Mouse (Mus musculus): ENCODE measurements at regions not wholly inside any gene's neighbourhood (a gene's known extent, or its start where the extent isn't known, plus 50 kb on each side); places are given as distances from the start of the nearest gene placed in this dataset.

DNA sequence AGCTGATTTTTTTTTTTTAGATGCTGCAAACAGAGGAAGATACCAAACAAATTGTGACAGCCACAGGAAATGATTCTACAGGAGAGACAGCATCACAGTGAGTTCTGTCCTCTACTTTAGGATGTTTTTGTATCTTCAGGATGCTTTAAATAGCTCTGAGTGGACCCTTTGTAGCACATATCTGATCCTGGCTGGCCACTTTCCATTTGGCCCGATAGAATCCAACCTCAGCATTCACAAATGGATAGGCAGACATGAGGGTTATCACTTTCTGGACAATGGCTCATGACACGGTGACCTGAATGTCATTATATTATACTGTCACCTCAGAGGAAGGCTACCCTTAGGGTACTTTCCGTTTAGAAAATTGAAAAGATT lies 379.3 kb downstream of the Gm10295 start:
- no peak for DNase-seq

DNA sequence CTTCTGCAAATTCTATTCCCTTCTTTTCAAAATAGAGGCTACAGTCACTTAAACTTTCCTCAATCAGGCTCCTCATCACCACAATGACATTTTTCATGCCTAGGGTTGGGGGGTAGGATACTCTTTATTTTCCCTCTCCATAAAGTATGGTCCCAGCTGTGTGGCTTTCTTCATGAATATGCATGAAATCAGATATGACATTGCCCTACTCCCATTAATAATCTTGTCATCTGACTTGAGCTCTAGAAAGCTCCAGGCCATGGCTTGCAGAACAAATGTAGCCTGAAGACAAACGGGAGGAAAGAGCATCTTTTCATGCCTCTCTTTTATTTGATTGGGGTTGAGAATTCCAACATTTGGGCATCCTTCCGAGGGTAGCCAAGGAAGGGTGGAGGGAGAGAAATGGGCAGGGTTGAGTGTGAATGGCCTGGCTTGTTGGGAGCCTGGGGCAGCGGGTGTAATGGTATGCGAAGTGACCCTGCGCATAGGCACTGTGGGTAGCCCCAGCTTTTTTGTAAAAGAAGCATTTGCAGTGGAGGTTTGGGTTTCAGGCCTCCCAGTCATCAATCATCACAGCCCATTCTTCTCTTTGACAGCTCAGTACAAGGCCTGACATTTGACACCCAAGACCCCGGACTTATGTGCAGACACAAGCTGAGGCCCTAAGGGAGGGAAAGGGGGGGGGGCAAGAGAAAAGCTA lies 379.8 kb downstream of the Gm10295 start:
- no peak for DNase-seq

DNA sequence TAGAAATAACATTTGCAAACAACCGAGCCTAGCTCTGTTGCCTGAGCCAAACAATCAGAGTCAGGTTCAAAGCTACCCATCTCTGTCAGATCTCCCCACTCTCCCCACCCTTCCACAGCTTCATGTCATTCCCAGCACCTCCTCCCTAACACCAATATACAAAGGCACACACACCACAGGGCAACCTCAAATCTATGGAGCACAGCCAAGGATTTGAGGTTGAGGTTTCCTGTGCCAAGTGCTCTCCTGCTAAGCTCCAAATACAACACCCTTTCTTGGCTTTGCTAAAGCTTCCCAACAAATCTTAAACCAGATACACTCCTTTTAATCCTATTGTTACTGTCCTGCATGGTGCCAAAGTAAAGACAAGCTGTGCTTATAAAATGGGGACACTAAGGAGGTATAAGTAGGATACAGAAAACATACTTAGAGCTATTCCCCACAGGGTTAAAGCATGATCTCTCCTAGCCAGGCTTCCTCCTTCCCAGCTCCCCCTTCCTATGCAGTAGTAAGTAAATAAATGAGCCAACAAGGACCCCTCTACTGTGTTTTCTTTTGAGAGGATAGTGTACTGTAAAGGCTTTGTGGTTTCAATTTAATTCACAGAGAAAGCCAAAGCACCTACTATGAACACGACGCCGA lies 398.8 kb downstream of the Gm10295 start:
- no peak for DNase-seq

DNA sequence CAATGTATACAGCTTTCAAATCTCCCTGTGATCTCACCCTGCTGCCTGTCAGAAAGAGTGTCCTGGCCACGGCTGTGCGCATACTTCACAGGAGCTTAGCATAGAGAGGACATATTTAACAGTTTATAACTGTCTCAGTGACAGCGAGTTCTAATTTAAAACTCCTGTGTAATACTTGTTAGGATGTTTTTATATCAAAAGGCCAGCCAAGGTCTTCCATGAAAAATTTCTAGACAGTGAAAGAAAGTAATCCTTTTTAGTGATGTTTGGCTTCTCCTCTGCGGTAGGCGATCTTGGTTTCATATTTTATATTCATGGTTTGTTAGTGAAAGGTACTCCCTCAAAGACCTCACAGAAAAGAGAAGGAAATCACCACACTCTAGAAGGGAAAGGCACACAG lies 403.0 kb downstream of the Gm10295 start:
- DNase-seq, result no peak

DNA sequence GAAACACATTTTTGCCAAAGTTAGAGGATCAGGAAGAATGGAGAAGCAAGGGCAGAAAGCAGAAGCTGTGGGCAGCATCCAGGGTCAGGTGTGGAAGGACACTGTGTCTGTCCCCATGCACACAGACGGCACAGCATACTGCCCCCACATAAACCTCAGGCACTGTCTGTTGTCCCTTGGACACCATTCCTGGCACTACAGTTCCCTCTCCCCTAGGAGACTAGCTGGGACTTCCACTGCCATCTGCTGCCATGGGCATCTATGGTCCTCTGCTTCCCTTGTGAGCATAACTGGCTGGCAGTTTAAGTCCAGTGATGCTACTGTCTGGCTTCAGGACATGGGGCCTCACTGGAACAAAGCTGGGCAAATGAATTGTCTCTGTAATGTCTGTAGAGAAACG lies 405.0 kb downstream of the Gm10295 start:
- DNase-seq, result no peak

DNA sequence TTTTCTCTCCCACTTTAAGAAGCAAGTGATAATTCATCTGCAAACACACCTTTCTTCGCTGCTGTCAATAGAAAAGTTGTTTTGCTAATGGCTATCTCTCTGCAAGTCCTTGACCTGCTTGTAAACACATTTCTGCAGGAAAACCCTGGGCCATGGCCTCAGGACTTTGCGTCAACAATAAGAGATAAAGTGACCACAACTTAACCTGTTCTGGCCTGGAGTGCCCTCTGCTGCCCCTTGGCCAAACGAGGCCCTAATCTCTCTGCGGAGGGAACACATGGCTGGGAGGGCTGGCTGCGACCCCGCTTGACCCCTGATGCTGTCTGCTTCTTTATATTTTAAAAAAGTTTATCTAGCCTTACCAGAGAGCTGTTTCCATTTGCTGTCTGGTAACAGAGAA lies 420.4 kb downstream of the Gm10295 start:
- DNase-seq, result no peak

DNA sequence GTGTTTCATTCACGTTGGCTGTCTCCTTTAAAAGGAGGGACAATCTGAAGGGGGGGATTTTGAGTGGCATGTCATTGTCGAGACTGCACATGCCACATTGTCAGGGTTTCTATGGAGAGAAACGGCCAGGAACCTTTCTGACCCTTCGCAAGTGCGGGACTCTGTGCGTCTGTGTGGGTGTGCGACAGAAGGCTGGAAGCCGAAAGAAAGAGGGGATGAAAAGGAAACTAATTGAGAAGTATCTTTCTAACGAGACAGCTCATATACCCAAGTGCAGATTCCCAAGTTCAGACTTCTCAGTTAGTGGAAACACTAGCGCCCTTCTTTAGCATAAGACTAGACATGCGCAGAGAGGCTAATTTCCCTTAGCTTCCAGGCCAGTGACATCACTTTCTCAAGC lies 421.4 kb downstream of the Gm10295 start:
- no peak for DNase-seq

DNA sequence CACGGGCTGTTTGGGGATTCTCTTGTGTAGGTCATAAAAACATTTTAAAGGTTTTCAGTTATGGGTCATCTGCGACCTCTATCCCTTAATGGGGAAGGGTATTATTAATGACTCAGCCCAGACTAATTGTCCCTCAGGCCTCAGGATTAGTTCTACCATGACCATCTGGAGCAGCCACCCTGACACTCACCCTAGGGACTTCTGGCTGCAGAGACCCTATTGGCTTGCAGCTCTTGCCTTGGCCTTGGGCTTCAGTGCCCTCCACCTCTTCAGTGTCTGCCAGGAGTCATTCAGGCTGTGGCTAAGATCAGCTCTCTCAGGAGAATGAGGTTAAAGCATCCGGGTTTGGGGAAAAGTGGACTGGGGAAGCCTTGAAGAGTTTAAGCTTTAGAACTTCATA lies 423.3 kb downstream of the Gm10295 start:
- no peak for DNase-seq

DNA sequence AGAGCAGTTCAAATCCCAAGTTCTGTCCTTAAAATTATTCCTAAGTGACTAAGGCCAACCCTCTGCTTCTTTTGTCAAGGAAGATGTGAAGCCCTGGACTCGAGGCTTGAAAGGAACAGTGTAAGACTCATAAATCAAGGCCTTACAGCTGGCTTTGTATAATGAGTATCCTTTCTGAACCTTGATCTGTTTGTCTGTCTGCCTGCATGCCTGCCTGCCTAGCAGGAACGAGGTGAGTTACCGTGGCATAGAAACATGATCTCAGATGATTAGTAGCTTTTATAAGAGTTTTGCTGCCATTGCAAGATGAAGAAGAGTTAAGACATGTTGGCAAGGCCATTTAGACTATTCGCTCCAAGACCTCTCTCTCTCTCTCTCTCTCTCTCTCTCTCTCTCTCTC lies 434.3 kb downstream of the Gm10295 start:
- no peak for DNase-seq

DNA sequence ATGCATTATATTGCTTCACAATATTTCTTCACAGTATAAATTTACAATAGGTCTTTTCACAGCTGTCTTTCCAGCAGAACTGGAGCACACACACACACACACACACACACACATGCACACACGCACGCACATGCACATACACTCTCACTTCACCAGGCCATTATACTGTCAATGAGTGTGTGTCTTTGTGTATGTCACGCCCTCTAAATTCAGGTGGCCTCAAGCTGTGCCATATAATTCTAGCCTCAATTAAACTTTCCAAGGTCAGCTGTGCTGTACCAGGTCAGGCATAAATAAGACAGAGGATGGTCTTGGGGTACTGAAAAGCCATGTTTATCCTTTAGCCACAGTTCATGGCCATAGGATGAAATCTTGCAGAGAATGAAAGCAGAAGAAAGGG lies 442.4 kb downstream of the Gm10295 start:
- no peak for DNase-seq

DNA sequence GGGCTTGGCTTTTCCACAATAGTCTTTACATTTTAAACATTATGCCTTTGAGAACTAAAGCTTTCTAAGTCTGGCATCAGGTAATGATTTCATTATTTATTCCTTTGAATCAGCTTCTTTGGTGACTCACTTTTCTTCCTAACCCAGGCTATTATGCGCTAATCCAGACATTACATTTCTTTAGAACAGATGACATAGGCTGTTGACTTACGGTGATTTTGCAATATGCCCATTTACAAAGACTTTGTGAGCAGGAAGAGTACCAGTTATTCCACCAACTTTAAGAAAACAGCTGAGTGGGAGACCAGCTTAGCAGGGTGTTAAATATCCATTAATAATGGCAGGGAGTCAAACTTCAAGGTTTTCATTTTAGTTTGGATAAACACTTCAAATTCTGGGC lies 459.6 kb downstream of the Gm10295 start:
- no peak for DNase-seq

DNA sequence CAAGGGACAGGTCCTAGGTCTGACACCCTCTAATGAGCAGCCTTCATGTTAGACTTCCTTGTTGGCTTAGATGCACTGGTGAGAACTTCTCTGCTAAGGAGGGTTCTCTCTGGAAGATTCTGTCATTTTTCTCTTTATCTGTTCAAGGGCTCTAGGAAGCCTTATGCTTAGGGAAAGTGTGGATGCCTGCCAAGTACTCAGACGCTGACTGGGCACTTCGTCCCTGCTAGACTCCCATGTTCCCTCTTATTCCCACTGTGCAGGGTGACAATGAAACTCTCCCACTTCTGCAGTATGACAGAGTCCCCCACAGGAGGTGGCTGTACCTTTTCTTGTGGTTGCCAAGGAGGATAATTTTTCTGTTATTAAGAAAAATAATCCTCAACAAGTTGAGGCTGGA lies 470.8 kb downstream of the Gm10295 start:
- no peak for DNase-seq

DNA sequence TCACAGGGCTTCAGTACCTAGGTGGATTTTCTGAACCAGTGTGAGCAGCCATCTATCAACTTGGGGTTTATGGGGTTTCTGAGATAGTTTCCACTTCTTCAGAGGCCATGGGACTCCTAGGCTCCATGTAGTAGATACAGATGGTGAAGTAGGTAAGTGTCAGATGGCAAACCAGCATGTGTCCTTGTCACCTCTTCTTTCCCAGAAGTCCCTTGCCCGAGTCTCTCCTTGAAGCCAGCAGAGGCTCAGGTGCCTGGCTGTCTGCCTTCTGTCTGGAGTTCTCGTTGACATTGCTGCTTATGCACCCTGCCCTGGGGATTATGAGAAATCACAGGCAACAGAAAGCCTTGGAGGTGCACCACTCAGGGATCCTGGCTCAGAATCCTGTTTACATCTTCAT lies 476.9 kb downstream of the Gm10295 start:
- no peak for DNase-seq

DNA sequence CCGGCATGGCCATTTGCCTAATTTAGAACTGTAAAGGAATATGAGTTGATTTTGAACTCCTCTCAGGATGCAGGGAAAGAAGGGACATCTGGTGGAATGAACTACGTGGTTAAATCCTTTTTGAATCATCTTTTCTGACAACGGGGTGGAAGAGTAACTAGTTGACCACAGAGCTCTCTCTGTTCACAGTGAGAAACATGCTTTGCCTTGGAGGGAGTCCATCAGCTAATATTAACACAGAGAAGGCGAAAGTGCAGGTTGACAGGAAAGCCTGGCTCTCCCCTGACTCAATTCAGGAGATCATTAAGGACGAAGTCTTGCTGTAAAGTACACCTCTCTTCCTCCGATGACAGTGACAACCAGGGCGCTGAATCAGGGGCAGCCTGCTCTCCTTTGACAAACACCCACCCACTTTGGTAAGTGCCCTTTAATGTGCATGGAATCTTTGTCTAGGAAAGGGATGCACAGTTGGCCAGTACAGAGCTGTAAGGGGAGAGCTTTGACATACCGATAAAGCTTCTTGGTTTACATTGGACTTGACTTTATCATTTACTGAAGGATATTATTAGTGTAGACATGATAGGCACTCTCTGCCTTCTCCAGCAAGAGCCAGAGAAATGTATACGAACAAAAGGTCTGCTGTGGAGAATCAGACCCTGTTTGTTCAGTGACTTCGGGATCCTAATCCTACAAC lies 480.3 kb downstream of the Gm10295 start:
- DNase-seq, result no peak

DNA sequence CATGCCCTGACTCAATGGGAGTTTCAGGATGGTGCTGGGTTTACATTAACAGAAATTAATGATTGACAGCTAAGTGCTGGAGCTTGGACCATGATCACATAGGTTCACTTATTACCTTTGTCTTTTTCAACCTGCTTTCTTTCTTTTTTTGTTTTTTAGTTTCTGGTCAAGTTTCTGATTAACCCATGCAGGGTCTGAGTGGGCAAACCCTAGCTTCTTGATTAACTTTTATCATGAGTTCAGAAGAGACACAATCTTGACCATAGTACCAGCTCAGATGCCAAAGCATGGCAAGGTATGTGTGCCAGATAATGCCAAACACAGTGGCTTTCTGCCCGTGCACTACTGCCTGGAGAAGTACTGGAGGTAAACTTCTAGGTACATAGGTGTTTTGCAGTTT lies 482.2 kb downstream of the Gm10295 start:
- DNase-seq, result no peak

DNA sequence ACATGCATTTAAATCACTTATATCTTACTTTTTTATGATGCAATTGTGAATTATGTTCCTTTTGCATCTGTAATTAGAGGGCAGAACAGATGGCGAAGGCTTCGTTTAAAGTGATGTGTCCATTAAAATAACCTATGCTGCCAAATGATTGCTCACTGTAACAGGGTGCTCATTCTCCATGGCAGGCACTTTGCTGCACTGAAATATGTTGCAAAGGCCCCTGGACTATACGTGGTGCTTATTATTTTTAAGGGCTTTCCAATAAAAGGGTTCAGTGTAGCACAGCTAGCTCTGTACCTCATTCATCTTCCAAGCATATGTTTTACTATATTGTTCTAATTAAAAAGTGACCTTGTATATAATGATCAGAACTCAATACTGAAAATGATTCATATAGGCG lies 491.3 kb downstream of the Gm10295 start:
- no peak for DNase-seq

DNA sequence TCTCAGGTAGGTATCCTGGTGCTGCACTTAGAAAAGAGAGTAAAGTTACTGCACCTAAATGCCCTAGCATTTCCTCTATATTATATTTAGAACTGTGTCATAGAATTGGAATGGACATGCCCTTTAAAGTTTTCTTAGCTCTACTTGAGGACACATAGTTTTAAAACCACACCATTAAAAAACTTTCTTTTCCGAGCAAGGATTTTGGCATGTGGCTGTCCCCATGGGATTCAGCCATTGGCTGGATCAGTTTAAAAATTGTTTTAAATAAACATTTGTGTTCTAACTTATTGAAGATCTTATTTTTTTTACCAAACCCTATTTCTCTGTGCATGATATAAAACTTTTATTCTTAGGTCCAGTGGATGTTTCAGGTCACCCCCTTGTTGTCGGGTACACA lies 484.2 kb upstream of the Nr2f2 start:
- no peak for DNase-seq

DNA sequence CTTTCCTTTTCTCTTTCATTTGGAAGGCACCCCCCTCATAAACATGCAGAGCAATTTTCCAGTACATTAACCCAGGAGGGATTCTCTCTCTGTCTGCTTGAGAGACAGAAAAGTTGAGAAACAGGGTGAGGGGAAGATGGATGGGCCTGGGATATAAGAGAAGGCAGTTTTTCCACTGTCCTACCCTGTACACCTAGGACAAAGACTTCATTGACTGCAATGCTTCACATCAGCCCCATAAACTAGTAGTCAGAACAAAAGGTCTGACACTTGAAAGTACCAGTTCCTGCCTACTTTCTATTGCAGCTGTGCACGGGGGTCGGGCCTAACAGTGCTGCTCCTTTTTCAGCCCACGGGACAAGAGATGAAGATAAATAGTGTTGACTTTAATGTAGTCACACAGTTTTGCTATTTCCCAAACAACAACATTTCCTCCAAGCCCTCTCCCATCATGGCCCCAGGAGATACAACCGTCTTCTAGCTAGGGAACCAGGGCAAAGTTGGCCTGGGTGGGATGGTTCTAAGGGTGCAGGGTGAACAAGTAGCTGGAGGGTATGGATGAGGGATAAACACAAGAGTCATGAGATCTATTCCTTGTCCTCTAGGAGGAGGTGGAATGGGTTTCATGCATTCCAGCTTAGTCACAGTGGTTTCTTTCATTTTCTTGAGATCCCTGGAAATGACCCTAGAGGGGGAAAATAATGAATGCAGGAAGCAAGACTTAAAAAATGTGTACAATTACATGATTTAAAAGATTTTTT lies 481.7 kb upstream of the Nr2f2 start:
- DNase-seq, result no peak

DNA sequence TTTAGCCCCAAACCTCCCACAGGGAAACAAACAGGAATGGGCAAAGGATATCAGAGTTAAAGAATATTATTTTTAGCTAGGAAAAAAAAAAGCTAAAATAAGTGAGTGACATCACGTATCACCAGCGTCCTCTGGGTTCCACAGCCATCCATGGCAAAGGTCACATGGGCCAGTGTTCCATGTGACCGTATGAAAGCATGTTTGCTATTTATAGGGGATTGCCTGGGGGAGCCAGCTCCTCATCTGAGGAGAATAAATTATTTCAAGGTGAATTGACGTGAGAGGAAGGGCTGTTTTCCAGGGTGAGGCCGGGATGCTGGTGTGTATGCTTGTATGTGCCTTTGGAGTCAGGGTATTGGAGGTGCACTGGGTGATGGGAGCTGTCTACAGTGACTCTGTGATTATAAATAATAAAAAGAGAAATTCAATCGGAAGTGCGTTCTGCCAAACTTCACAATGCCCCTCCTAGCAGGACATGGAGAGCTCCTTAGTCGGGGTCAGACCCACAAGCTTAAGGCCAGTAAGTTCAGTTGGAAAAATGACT lies 481.0 kb upstream of the Nr2f2 start:
- DNase-seq, result no peak

DNA sequence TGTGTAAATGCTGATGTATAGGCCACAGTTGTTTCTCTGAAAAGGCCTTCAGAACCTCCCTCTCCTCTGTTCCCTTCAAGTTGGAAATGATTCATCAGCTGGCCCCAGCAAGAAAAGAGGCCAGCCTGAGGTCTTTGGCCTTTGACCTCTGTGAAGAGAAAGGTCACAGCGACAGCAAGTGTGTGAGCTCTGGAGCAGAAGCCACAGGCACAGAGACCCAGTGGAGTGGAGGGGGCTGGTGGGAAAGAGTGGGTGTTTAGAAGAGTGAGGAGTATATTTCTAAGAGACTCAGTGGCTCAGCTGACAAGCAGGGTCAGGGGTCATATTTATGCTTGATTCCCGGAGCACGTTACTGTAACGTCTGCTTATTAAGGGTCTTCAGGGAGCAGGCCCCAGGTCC lies 479.5 kb upstream of the Nr2f2 start:
- DNase-seq, result no peak

DNA sequence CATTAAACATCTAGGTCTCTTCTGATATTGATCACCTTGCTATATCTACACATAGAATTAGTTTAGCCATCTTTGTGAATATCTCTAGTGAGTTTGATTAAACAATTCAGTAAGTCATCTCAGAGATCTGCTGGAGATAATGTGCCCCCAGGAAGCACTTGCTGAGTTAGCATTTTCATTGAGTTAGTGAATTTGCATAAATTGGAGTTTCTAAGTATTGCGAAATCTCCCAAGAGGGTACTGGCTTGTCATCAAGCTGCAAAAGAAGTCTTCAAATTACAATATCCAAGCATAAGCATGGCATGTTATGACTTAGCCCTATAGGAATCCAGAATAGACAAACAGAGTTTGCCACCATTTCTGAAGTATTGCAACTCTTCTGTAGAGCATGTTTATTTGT lies 473.6 kb upstream of the Nr2f2 start:
- no peak for DNase-seq

DNA sequence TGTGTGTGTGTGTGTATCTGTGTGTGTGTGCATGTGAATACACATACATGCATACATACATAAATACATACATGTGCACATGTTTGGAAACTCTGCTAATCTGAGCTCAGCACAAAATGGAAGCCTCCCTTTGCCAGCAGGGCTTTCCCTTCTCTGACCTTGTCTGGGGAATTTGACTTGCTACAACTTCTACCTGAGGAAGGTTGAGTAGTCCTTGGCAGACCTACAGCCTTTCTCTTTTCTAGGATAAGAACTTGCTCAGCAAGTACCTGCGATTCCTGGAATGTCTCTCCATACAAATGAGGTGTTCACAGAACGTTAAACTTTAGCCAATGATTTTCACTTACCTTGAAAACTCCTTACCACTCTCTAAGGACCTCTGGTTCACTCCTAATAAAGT lies 472.7 kb upstream of the Nr2f2 start:
- no peak for DNase-seq

DNA sequence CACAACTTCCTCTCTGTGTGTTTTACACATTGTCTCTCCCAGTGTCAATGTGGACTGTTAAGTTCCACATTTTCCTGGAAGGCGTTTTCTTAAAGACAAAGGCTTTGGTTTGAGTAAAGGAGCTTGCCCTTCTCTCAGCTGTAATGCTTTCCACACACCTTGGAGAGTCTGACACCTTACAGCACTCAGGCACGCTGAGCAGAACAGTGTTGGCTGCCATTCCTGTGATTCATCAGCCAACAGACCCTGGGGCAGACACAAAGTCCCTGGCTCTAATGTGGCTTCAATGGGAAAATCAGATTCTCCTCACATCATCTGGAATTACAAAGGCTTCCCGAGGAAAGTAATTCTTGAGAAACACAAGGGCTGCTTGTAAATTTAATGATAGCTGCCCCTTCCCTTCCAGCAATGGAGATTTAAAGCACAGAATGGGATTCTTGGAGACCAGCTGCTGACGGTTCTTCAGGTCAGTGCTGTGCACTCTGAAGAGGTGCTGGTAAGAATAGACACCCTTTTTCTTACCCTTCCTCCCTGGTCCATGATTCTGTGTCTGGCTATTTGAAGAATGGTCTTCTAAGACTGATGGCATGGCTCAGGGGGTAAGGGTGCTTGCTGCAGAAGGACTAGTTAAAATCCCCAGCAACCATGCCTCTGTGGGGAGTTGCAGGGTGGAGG lies 468.4 kb upstream of the Nr2f2 start:
- no peak for DNase-seq
